Mouse (Mus musculus): ENCODE measurements around the gene Furin. TPM values are rescaled to one million over a fixed set of nuclear protein-coding genes. Genes with fewer than 3 reads are reported as not detected.

Furin gene
- polyA plus RNA-seq, 1 experiment from 2014 or later = 4.0 TPM

GRCm38 (mm10) chr7:80422759-80423480 is 17.7 kb upstream of the Furin start:
- no peak overlapping the region for H3K4me3 ChIP-seq
- 29% methylated on average over 20 of the region's 20 CpGs for WGBS
- H3K27ac ChIP-seq = no peak overlapping the region
- no peaks in the 10 kb centered on the region for H3K9me3 ChIP-seq
- 0 out of 2 replicates have a peak overlapping the region, but pooled peaks have one; percentile 3 for H3K4me2 ChIP-seq
- H3K27me3 ChIP-seq = no peaks in the 10 kb centered on the region
- no peaks in the 10 kb centered on the region for H3K36me3 ChIP-seq
- H3K9ac ChIP-seq = no peak overlapping the region
- no peaks in the 10 kb centered on the region for H3K4me1 ChIP-seq (replicated peaks)
- no peak for ATAC-seq (ENCODE audit: low FRiP score)

- Histone ChIP-seq H3K9me3 (no peaks in the 10 kb centered on the region), H3K4me1 (replicated peaks) (no peaks in the 10 kb centered on the region), H3K36me3 (no peaks in the 10 kb centered on the region), H3K9ac (no peak overlapping the region), H3K27ac (no peak overlapping the region), H3K4me2 (no peak overlapping the region), H3K4me3 (no peak overlapping the region), H3K27me3 (no peaks in the 10 kb centered on the region)
- 95% methylated on average over 6 of the region's 6 CpGs for WGBS
- no peak for ATAC-seq (ENCODE audit: low FRiP score)
These were observed 16.3 kb upstream of the Furin start for GRCm38 (mm10) chr7:80421576-80421975.

GRCm38 (mm10) chr7:80420586-80420985 is 15.3 kb upstream of the Furin start:
- Histone ChIP-seq H3K4me1 (replicated peaks) (no peaks in the 10 kb centered on the region), H3K27ac (no peak overlapping the region), H3K4me3 (no peak overlapping the region), H3K9ac (no peak overlapping the region), H3K36me3 (no peaks in the 10 kb centered on the region), H3K27me3 (no peaks in the 10 kb centered on the region), H3K4me2 (no peak overlapping the region), H3K9me3 (no peaks in the 10 kb centered on the region)
- ATAC-seq (ENCODE audit: low FRiP score) = no peak
- WGBS = 87% methylated on average over 4 of the region's 4 CpGs

- no peak for ATAC-seq (ENCODE audit: low FRiP score)
- no peaks in the 10 kb centered on the region for H3K4me1 ChIP-seq (replicated peaks)
- WGBS = 69% methylated on average over 3 of the region's 3 CpGs
These were observed 14.0 kb upstream of the Furin start for GRCm38 (mm10) chr7:80419278-80419677.

GRCm38 (mm10) chr7:80418036-80418435 is 12.8 kb upstream of the Furin start:
- no peak overlapping the region for H3K4me3 ChIP-seq
- 85% methylated on average over 3 of the region's 3 CpGs for WGBS
- H3K9ac ChIP-seq = no peak overlapping the region
- no peaks in the 10 kb centered on the region for H3K9me3 ChIP-seq
- H3K27ac ChIP-seq = no peak overlapping the region
- H3K4me2 ChIP-seq = no peak overlapping the region
- H3K27me3 ChIP-seq = no peaks in the 10 kb centered on the region
- no peaks in the 10 kb centered on the region for H3K4me1 ChIP-seq (replicated peaks)
- ATAC-seq (ENCODE audit: low FRiP score) = no peak
- H3K36me3 ChIP-seq = no peaks in the 10 kb centered on the region

More at GRCm38 (mm10) chr7:80419278-80419677, 14.0 kb upstream of the Furin start:
- Histone ChIP-seq H3K4me3 (no peak overlapping the region), H3K27ac (no peak overlapping the region), H3K9me3 (no peaks in the 10 kb centered on the region), H3K36me3 (no peaks in the 10 kb centered on the region), H3K4me2 (no peak overlapping the region), H3K9ac (no peak overlapping the region), H3K27me3 (no peaks in the 10 kb centered on the region)

GRCm38 (mm10) chr7:80417601-80418000 is 12.4 kb upstream of the Furin start:
- Histone ChIP-seq H3K36me3 (no peaks in the 10 kb centered on the region), H3K4me1 (replicated peaks) (no peaks in the 10 kb centered on the region)

GRCm38 (mm10) chr7:80416969-80417368 is 11.7 kb upstream of the Furin start:
- H3K4me3 ChIP-seq = no peak overlapping the region
- H3K9ac ChIP-seq = no peak overlapping the region
- H3K4me2 ChIP-seq = no peak overlapping the region
- no peaks in the 10 kb centered on the region for H3K27me3 ChIP-seq
- H3K36me3 ChIP-seq = no peaks in the 10 kb centered on the region
- H3K4me1 ChIP-seq (replicated peaks) = no peaks in the 10 kb centered on the region
- H3K27ac ChIP-seq = no peak overlapping the region
- ATAC-seq (ENCODE audit: low FRiP score) = no peak
- no peaks in the 10 kb centered on the region for H3K9me3 ChIP-seq
- 93% methylated on average over 7 of the region's 7 CpGs for WGBS

More at GRCm38 (mm10) chr7:80417601-80418000, 12.4 kb upstream of the Furin start:
- Histone ChIP-seq H3K9ac (no peak overlapping the region), H3K9me3 (no peaks in the 10 kb centered on the region), H3K4me2 (no peak overlapping the region), H3K27ac (no peak overlapping the region), H3K4me3 (no peak overlapping the region), H3K27me3 (no peaks in the 10 kb centered on the region)
- no peak for ATAC-seq (ENCODE audit: low FRiP score)

- no peak for ATAC-seq (ENCODE audit: low FRiP score)
- Histone ChIP-seq H3K36me3 (no peaks in the 10 kb centered on the region), H3K27ac (no peak overlapping the region), H3K9me3 (no peaks in the 10 kb centered on the region), H3K27me3 (no peaks in the 10 kb centered on the region), H3K4me3 (no peak overlapping the region), H3K4me1 (replicated peaks) (no peaks in the 10 kb centered on the region), H3K4me2 (no peak overlapping the region), H3K9ac (no peak overlapping the region)
- whole genome bisulfite sequencing = 90% methylated on average over 7 of the region's 7 CpGs
These were observed 9.1 kb upstream of the Furin start for GRCm38 (mm10) chr7:80414303-80414855.

GRCm38 (mm10) chr7:80413512-80414302 is 8.5 kb upstream of the Furin start:
- no peak overlapping the region for H3K4me2 ChIP-seq
- WGBS = 79% methylated on average over 9 of the region's 9 CpGs
- no peak overlapping the region for H3K27ac ChIP-seq
- no peaks in the 10 kb centered on the region for H3K36me3 ChIP-seq
- no peak overlapping the region for H3K4me3 ChIP-seq
- H3K9me3 ChIP-seq = no peaks in the 10 kb centered on the region
- H3K27me3 ChIP-seq = no peaks in the 10 kb centered on the region
- no peaks in the 10 kb centered on the region for H3K4me1 ChIP-seq (replicated peaks)
- H3K9ac ChIP-seq = no peak overlapping the region
- no peak for ATAC-seq (ENCODE audit: low FRiP score)

GRCm38 (mm10) chr7:80412781-80413180 is 7.5 kb upstream of the Furin start:
- Histone ChIP-seq H3K4me3 (no peak overlapping the region), H3K27ac (no peak overlapping the region), H3K9me3 (no peaks in the 10 kb centered on the region), H3K4me1 (replicated peaks) (no peaks in the 10 kb centered on the region), H3K27me3 (no peaks in the 10 kb centered on the region), H3K4me2 (no peak overlapping the region), H3K9ac (no peak overlapping the region), H3K36me3 (no peaks in the 10 kb centered on the region)
- ATAC-seq (ENCODE audit: low FRiP score) = no peak
- 83% methylated on average over 5 of the region's 5 CpGs for WGBS

- no peak overlapping the region for H3K27ac ChIP-seq
- no peaks in the 10 kb centered on the region for H3K27me3 ChIP-seq
- 71% methylated on average over 10 of the region's 10 CpGs for WGBS
- no peak overlapping the region for H3K9ac ChIP-seq
- H3K4me3 ChIP-seq = no peak overlapping the region
- no peaks in the 10 kb centered on the region for H3K9me3 ChIP-seq
- H3K36me3 ChIP-seq = no peaks in the 10 kb centered on the region
- no peak for ATAC-seq (ENCODE audit: low FRiP score)
- no peak overlapping the region for H3K4me2 ChIP-seq
- no peaks in the 10 kb centered on the region for H3K4me1 ChIP-seq (replicated peaks)
These were observed 7.0 kb upstream of the Furin start for GRCm38 (mm10) chr7:80412279-80412678.

GRCm38 (mm10) chr7:80410380-80410779 is 5.1 kb upstream of the Furin start:
- no peak for ATAC-seq (ENCODE audit: low FRiP score)
- Histone ChIP-seq H3K27me3 (peaks cover 8% of the 10 kb centered on the region), H3K4me3 (no peak overlapping the region), H3K4me1 (replicated peaks) (no peaks in the 10 kb centered on the region), H3K9me3 (no peaks in the 10 kb centered on the region), H3K36me3 (no peaks in the 10 kb centered on the region), H3K4me2 (no peak overlapping the region), H3K27ac (no peak overlapping the region), H3K9ac (no peak overlapping the region)
- 77% methylated on average over 9 of the region's 9 CpGs for WGBS

Measured in hindbrain, embryonic 13.5 days (tissue).